Mouse (Mus musculus): ENCODE measurements around the gene Myo1c.
"Not testable (repeated sequence)": the region's sequence is repeated elsewhere in the genome, so short reads cannot be mapped to it uniquely, and the experiment has no call there.

Myo1c gene

DNA sequence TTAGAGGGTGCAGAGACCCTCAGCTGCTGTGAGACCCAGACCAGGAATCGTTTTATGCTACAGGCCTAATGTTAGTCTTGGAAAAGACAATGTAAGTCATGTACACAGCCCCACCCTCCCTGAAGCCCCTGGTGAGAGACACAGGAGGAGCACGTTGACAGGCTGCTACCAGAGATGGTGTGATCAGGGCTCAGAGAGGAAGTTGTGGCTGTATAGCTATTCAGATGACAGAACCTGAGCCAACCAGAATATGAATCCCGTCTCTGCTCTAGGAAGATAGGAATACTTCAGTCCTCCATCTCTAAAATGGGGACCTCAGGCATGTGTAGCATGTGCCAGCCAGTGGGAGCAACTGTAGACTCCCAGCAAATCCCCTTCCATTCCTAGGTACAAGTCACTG lies 18.3 kb downstream of the Myo1c start:
- no peak for DNase-seq (ENCODE audit: low spot score)

DNA sequence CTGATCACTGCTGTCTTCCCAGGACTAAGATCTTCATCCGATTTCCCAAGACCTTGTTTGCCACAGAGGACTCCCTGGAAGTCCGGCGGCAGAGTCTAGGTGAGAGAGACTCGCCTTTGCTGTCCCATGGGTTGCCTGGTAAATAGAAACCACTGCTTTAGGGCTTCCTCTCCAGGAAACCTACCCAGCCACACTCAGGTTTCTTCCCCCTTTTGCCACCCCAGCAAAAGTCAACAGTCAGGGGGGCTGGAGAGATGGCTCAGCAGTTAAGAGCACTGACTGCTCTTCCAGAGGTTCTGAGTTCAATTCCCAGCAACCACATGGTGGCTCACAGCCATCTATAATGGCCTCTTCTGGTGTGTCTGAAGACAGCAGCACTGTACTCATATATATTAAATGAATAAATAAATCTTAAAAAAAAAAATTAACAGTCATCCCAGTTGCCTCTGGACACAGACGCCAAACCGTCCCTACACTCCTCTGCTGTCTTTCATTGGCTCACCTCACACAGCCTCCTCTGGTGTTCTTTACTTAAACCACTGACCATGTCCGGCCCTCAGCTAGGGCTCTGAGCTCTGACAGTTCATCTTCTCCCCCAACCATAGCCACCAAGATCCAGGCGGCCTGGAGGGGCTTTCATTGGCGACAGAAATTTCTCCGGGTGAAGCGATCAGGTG lies 19.0 kb downstream of the Myo1c start:
- no peak for DNase-seq (ENCODE audit: low spot score)

DNA sequence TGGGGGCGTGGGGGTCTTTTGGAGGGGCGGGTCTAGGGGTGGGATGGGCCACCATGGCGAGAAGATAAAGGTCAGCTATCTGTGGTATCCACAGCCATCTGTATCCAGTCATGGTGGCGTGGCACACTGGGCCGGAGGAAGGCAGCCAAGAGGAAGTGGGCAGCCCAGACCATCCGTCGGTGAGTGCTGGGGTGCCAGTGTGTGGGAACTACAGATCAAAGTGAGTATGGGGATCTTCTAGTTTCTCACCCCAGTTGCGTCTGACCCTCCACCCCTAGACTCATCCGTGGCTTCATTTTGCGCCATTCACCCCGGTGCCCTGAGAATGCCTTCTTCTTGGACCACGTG lies 19.5 kb downstream of the Myo1c start:
- no peak for DNase-seq (ENCODE audit: low spot score)

DNA sequence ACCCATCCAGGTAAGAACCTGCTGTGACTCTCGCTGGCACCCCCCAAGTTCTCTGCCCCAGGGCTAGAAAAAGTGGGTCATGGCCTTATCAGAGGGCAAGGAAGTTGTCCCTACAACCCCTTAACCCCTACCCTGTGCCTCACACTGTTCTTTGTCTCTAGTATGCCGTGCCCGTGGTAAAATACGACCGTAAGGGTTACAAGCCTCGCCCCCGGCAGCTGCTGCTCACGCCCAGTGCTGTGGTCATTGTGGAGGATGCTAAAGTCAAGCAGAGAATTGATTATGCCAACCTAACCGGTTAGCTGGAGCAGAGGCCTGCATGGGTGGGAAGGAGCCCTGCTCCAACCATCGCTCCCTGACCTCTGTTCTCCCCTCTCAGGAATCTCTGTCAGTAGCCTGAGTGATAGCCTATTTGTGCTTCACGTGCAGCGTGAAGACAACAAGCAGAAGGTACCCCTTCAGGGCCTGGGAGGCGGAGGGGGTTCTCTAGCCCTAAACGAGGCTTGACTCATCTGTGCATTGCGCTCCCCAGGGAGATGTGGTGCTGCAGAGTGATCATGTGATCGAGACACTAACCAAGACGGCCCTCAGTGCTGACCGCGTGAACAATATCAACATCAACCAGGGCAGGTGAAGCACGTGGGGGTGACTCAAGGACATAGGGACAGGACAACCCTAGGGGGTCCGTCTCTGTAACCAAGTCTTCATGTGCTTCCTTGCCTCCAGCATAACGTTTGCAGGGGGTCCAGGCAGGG lies 21.3 kb downstream of the Myo1c start:
- no peak for DNase-seq (ENCODE audit: low spot score)

DNA sequence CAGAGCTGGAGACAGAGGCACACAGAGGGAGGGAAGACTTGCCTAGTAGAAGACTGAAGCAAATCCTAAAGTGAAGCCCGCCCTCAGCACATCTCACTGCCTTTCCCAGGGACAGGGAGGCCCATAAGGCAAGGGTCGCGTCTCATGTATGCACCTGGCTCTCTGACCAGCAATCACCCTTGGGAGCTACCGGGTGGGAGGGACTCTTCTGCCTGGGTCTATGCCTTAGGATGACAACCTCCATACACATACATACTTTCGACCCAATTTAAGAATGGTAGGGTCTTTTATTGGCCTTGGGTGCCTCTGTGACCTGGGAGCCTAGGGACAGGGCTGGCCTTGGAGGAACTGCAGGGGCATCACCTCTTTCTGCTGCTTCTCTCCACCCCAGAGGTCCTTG lies 23.1 kb downstream of the Myo1c start:
- no peak for DNase-seq (ENCODE audit: low spot score)

DNA sequence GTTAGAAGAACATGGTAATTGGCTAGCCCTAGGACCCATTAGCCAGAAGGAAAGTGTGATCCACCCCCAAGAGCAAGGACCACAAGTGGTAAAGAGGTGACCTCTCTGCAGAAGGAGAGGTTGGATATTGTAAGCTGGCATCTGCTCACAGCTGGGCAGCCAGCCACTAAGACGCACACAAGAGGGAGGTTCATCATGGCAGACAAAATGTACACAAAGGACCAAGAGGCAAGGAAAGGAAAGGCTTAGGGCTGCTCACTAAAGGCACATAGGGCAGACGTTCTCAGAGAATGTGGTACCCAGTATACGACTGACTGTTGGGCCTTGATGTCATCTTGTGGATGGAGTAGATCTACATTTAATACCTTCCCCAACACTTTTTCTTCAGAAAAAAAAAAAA lies 24.6 kb downstream of the Myo1c start:
- DNase-seq (ENCODE audit: low spot score): no peak

DNA sequence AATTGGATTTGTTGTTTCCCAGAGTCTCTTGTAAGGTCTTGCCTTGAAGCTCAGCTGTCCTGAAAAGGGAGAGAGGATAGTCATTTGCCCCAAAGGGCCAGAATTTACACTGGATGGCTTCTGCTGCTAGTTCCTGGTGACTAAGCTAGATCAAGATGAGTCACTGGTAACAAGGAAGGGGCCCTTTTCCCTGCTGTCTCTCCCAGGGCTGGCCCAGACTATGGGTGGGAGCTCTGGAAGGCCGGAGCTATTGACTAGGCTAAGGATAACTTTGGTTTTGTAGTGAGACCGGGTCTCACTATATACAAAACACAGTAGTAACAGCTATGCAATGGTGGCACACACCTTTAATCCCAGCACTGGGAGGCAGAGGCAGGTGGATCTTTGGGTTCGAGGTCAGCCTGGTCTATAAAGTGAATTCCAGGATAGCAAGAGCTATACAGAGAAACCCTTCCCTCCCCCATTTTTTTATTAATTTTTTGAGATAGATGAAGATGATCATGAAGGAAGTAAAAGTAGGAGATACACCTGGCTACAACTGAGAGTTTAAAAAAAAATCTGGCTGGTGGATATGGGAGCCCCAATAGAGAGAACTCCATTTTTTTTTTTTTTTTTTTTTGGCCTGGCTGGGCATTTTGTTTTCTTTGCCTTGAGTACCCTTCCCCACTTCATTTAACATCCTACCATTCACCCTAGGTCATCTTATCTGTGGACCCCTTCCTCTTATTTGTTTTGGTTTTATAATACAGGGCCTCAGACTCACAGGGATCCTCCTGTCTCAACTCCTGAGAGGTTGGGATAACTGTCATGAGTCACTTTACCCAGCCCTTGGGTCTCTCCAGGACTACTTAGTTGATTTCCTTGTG lies 27.8 kb downstream of the Myo1c start:
- DNase-seq (ENCODE audit: low spot score): no peak

DNA sequence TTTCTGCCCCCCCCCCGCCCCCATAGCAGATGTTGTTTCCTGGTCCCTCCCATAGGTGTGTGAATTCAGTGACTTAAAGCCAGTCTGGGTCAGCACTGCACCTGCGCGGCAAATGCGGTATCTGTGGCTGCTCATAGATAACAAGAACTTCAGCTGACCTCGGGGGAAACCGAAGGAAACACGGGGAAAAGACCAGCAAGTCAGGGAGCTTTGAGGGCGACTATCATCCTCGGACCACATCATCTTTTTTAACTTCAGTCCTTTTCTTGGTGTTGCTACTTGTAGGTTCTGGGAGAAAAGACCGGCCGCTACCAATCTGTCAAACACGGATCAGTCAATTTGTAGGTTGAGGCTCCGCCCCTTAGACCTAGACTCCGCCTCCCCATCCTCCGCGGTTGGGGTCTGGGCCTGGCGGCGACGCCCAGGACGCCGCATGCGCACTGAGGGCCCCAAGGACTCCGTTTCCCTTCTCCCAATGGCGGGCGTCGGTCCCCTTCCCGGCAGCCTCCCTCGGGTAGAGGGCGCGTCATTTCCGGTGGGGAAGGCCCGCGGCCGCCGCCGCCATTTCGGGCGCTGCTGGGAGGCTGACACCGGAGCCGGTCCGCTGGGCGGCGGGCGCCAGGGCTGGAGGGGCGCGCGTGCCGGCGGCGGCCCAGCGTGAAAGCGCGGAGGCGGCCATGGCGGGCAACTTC lies 28.6 kb downstream of the Myo1c start, which contains the start of gene Crk:
Gene Crk (plus strand): TSS at position 513 of the 692 bp plus-strand sequence.
- peak; percentile 90 for DNase-seq (ENCODE audit: low spot score)

DNA sequence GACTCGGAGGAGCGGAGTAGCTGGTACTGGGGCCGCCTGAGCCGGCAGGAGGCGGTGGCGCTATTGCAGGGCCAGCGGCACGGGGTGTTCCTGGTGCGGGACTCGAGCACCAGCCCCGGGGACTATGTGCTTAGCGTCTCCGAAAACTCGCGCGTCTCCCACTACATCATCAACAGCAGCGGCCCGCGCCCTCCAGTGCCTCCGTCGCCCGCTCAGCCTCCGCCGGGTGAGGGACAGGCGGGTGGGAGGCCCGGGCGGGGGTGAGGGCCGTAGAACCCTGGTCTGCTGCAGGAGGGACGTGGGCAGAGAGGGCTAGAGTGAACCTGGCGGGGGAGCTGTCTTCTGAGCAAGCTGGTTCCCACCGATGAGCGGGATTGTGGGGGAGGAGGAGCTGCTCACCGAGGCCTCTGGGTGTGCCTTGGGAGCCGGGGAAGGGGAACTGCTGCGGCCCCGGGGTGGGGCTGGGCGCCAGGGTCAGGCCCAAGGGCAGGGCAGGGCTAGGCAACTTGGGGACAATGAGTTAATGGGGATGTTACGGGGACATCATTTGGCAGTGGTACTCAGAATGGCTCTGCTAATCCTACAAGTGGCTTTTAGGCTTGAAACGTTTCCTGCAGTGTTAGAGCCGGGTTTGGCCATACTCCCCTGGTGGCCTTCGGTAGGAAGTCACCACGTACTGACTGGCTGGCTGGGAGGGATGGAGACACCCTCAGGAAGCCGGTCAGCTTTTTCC lies 29.3 kb downstream of the Myo1c start:
- DNase-seq (ENCODE audit: low spot score): no peak

DNA sequence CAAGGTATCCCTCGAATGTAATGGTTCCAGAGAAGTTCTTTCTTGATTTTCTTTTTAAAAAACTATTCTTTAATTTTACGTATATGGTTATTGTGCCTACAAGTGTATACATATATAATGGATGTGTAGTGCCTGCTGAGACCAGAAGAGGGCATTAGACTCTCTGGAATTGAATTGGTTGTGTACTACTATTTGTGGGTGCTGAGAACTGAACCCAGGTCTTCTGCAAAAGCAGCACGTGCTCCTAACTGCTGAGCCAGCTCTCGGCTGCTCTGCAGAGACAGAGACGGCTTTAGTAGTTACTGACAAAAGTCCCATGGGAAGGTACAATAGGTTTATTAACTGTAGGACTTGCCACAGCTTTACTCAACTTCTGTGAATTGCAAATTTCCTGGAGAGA lies 34.2 kb downstream of the Myo1c start:
- DNase-seq (ENCODE audit: low spot score): no peak

DNA sequence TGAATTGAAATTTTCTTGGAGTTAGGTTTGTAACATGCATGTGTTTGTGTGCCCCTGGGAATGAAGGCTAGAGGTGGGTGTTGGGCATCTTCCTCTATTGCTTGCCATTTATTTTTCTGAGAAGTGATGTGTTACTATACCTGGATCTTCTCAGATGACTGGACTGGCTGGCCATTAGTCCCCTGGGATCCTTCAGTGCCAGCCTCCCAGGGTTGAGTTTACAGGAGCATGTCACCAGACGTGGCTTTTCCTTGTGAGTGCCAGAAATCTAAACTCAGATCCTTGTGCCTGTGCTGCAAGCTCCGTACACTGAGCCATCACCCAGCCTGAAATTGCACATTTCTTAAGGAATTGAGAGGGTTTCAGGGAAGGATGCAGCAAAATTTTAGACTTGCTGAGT lies 34.7 kb downstream of the Myo1c start:
- no peak for DNase-seq (ENCODE audit: low spot score)

DNA sequence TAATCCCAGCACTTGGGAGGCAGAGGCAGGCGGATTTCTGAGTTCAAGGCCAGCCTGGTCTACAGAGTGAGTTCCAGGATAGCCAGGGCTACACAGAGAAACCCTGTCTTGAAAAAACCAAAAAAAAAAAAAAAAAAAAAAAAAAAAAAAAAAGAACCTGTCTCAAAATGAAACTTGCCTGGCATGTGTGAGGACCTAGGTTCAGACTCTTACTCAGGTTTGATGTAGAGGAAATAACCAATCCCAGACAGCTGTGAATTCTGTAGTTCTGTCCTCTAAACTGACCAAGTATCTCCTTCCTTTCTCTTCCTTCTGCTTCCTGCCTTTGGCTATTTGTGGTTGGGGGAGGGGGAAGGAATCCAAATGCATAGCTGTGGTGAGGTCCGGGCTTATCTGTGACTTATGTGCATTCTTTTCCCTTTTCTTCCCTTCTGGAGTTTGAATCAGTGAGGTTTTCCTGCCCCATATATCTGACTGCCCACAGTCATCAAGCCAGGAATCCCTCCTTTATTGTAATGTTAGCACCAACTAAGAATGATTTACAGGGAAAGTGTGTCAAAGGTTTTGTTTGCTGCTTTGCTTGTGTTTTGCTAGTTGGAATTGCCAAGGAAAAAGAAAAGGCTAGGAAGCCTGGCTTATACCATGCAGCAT lies 37.2 kb downstream of the Myo1c start:
- no peak for DNase-seq (ENCODE audit: low spot score)

DNA sequence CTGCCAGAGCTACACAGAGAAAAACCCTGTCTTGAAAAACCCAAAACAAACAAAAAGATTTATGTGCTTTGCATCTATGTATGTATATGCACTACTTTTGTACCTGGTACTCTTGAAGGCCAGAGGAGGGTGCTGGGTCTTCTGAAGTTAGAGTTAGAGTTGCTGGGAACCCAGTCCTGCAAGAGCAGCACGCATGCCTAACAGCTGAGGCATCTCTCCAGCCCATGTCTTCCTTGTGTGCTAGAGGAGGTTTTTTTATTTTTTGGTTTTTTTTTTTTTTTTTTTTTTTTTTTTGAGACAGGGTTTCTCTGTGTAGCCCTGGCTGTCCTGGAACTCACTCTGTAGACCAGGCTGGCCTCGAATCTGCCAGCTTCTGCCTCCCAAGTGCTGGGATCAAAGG lies 37.8 kb downstream of the Myo1c start:
- DNase-seq (ENCODE audit: low spot score): no peak

DNA sequence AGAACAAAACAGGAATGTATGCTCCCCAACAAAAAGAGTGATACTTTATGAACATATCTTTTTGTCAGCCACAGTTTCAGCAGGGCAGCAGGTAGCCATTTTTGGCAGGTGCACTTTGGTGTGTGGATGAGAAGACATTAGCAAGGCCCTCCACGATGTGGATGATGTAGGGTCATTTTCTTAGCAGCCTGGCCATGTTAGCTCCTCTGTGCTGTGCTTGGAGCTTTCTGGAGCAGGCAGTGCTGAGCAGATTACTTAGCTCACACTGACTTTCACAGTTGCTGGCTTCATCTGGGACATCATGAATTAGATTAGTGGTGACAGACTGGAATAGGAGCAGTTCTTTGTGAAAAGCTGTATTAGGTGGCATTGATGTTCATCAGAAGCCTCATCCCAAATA lies 39.7 kb downstream of the Myo1c start:
- no peak for DNase-seq (ENCODE audit: low spot score)

DNA sequence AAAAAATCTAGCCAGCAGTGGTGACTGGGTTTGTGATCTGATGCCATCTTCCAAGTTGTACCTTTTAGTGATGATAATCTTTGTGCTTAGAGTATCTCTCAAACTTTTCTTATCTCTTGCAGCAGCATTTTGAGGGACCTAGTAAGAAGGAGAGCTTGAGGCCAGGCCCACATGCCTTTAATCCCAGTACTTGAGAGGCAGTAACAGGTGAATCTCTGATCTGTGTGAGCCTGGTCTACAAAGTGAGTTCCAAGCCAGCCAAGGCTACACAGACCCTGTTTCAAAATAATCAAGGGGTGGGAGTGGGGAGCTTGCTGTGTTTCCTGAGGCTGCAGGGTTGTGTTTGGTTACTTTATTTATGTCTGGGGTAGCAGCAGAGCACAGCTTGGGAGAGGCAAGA lies 40.7 kb downstream of the Myo1c start:
- DNase-seq (ENCODE audit: low spot score): no peak

DNA sequence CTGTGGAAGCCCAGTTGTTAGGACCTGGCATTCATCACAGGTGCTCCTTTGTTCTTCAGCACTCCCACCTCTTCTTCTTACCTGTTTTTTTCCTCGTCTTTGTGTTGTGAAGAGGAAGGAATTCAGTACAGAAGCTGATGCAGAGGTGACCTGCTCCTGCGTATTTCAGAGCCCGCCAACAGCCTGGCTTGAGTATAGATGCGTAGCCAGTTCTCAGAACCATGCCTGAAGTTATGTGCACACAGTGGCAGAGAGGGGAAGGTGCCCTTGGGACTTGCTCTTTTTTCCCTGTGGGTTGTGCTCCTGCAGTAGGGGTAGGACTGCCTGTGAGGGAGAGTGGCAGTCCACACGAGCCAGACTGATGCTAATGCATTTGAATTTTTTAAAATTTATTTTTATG lies 43.3 kb downstream of the Myo1c start:
- no peak for DNase-seq (ENCODE audit: low spot score)

DNA sequence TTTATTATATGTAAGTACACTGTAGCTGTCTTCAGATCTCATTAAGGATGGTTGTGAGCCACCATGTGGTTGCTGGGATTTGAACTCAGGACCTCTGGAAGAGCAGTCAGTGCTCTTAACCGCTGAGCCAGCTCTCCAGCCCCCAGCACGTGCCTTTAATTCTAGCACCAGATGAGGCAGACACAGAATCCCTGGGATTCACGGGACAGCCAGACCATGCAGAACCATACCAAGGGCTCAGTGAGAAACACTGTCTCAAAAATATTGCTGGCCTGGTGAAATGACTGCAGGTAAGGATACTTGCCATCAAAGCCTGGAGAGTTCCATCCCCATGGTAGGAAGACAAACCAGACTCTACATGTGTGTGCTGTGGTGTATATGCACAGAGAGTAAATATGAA lies 47.2 kb downstream of the Myo1c start:
- DNase-seq (ENCODE audit: low spot score): not testable (repeated sequence)

DNA sequence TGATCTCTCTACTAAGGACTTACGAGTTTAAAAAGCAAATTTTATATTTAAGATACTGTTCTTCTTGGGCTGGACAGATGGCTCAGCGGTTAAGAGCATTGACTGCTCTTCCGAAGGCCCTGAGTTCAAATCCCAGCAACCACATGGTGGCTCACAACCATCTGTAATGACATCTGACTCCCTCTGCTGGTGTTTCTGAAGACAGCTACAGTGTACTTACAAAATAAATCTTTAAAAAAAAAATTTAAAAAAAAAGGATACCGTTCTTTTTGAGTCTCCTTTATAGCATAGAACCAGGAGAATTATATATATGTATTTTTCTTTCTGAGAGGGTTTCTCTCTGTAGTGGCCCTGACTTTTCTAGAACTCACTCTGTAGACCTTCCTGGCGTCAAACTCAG lies 50.3 kb downstream of the Myo1c start:
- no peak for DNase-seq (ENCODE audit: low spot score)

DNA sequence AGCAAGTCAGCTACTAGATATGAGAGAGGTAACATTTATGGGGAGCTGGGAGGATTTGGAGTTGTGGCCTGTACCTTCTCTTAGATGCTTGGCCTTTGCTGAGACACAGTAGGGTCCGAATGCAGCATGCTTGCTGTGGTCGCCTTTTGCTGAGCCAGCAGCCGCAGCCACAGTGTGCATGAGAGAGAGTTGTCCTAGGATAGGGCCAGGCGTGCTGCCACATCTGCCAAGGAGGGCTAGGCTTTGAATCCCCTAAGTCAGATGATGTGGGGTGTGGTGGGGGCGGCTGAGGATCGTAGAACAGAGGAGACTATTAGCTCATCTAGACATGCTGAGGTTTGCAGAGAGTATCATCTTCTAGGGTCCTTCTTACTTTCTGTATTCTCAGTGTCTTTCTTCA lies 52.5 kb downstream of the Myo1c start:
- DNase-seq (ENCODE audit: low spot score): no peak

DNA sequence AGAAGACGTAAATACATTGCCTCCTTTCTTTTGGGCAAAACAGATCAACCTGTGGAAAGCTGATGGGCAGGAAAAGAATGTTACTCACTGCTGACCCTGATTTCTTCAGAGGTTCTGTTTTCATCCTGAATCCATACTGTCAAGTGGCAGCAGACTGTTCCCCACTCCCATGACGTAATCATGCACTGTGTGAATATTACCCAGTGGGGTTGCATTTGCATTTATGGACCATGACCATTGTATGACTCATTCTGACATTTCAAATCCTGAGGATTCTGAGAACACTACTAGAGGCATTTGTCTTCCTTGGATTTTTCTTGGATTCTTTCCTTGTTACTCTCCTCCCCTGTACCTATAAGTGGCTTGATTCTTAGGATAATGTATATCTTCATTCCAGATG lies 53.4 kb downstream of the Myo1c start:
- no peak for DNase-seq (ENCODE audit: low spot score)

DNA sequence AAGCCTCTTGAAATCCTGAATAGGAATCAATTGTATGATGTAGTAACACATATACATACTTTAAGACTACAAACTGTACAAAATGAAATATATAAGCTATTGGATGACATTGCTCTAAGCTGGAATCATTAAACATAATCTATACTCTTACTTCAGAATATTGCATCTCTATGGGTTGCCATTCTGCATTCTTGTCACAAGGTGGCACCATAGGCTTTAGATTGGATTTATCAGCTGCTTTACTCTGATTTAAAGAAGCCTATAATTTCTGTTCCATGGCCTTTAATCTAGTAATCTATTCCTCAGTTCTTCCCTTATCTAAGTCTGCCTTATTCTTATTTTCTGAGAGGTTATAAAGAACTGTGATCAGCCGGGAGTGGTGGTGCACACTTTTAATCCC lies 63.6 kb downstream of the Myo1c start:
- DNase-seq (ENCODE audit: low spot score): no peak
